Mouse (Mus musculus) olfactory bulb, adult 2 months (tissue): ENCODE data around the gene Mon2.

Source experiments
- CTCF ChIP-seq: fragments of 200-500 bp; IDR thresholded peaks from 2 replicates; pipeline ENCODE4 v1.5.1; 2012; ENCODE audit warnings: low read depth, mild to moderate bottlenecking, low read length, moderate library complexity; ENCODE audit not compliant: insufficient read depth
- POLR2A ChIP-seq: fragments of 200-500 bp; IDR thresholded peaks from 2 replicates; pipeline ENCODE4 v1.6.1; 2012; ENCODE audit warnings: mild to moderate bottlenecking, low read depth, low read length, moderate library complexity; ENCODE audit not compliant: insufficient read depth

- no peak for TF ChIP-seq POLR2A
- no peak for TF ChIP-seq CTCF
These were observed 85.3 kb downstream of the Mon2 start for GRCm38 (mm10) chr10:122991053-122991452.
